Mouse (Mus musculus): ENCODE measurements around the gene Olfr266. TPM values are rescaled to one million over a fixed set of nuclear protein-coding genes. Genes with fewer than 3 reads are reported as not detected.

Olfr266 gene
- polyA plus RNA-seq, 1 experiment = not detected

GRCm38 (mm10) chr3:106789930-106790329, 36.2 kb downstream of the Olfr266 start, which contains the start of gene Cd53:
TSS of gene Cd53 (minus strand) at chr3:106790149.
- DNase-seq (ENCODE audit: low read depth in 1 of 2, low spot score in 2 of 2) = peak; percentile 58 to 79
- 9% methylated on average over 2 of the region's 2 CpGs for WGBS
- peak within 1 kb of the TSS; percentile 61 for H3K4me3 ChIP-seq (ENCODE audit: extremely low read depth, insufficient read depth, insufficient read length)

DNA sequence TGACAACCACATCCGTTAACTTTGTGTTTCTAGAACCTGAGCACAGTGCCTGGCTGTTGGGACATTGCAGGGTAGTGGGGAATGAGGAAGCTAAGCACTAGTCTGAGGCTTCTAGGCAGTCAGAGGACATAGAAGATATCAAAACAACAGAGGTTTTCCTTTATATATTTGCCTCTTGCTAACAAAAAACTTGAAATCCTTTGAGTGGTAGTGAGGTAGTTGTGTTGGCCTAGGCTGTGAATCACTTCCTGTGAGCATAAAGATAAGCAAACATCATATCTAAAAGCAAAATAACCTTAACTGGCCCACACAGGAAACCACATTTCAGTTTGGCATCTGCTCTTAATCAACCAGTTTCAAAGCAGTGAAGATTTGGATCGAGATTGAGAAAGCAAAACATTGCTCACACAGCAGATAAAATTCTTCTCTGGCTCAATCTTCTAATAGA, 37.6 kb downstream of the Olfr266 start:
- WGBS = 6% methylated on average over 2 of the region's 2 CpGs
- Histone ChIP-seq H3K36me3 (ENCODE audit: control insufficient read depth, insufficient read depth, low read length) (no peaks in the 10 kb centered on the region), H3K4me3 (ENCODE audit: extremely low read depth, insufficient read depth, insufficient read length) (peak overlapping the region; percentile 61), H3K4me1 (ENCODE audit: control insufficient read depth, insufficient read depth, insufficient read length) (peaks cover 3% of the 10 kb centered on the region), H3K27me3 (ENCODE audit: control insufficient read depth, insufficient read depth, low read length) (no peaks in the 10 kb centered on the region), H3K27ac (ENCODE audit: insufficient read depth, low read length) (peak overlapping the region; percentile 97)
- TF ChIP-seq CTCF (IDR thresholded peaks at IDR 0.05; ENCODE audit: extremely low read depth, insufficient read depth, insufficient read length, insufficient replicate concordance) (no peak), POLR2A (IDR thresholded peaks at IDR 0.05; ENCODE audit: low read depth, low read length) (no peak)
- peak; percentile 25 to 58 for DNase-seq (ENCODE audit: low read depth in 1 of 2, low spot score in 2 of 2)

More at GRCm38 (mm10) chr3:106789930-106790329, 36.2 kb downstream of the Olfr266 start, which contains the start of gene Cd53:
- Histone ChIP-seq H3K36me3 (ENCODE audit: control insufficient read depth, insufficient read depth, low read length) (no peaks in the 10 kb centered on the region), H3K27me3 (ENCODE audit: control insufficient read depth, insufficient read depth, low read length) (no peaks in the 10 kb centered on the region), H3K27ac (ENCODE audit: insufficient read depth, low read length) (peak within 1 kb of the TSS; percentile 97), H3K4me1 (ENCODE audit: control insufficient read depth, insufficient read depth, insufficient read length) (peaks cover 3% of the 10 kb centered on the region; the same call in 1 of the 2 replicates)
- TF ChIP-seq POLR2A (IDR thresholded peaks at IDR 0.05; ENCODE audit: low read depth, low read length) = peak; percentile 67
- TF ChIP-seq CTCF (IDR thresholded peaks at IDR 0.05; ENCODE audit: extremely low read depth, insufficient read depth, insufficient read length, insufficient replicate concordance) = no peak

- H3K27ac ChIP-seq (ENCODE audit: insufficient read depth, low read length) = peak overlapping the region; percentile 97
- no peaks in the 10 kb centered on the region for H3K36me3 ChIP-seq (ENCODE audit: control insufficient read depth, insufficient read depth, low read length)
- H3K27me3 ChIP-seq (ENCODE audit: control insufficient read depth, insufficient read depth, low read length) = no peaks in the 10 kb centered on the region
- H3K4me1 ChIP-seq (ENCODE audit: control insufficient read depth, insufficient read depth, insufficient read length) = no peaks in the 10 kb centered on the region; the same call in none of the 2 replicates
- TF ChIP-seq POLR2A (IDR thresholded peaks at IDR 0.05; ENCODE audit: low read depth, low read length) (no peak), CTCF (IDR thresholded peaks at IDR 0.05; ENCODE audit: extremely low read depth, insufficient read depth, insufficient read length, insufficient replicate concordance) (no peak)
- H3K4me3 ChIP-seq (ENCODE audit: extremely low read depth, insufficient read depth, insufficient read length) = peak overlapping the region; percentile 61
- peak in 1 of 2 experiments; percentile 59 for DNase-seq (ENCODE audit: low read depth in 1 of 2, low spot score in 2 of 2)
These were observed 38.1 kb downstream of the Olfr266 start for GRCm38 (mm10) chr3:106787972-106788371.

GRCm38 (mm10) chr3:106785130-106785529, 41.0 kb downstream of the Olfr266 start:
- peak overlapping the region; percentile 67; the same call in 1 of the 2 replicates for H3K27ac ChIP-seq (ENCODE audit: insufficient read depth, low read length)

DNA sequence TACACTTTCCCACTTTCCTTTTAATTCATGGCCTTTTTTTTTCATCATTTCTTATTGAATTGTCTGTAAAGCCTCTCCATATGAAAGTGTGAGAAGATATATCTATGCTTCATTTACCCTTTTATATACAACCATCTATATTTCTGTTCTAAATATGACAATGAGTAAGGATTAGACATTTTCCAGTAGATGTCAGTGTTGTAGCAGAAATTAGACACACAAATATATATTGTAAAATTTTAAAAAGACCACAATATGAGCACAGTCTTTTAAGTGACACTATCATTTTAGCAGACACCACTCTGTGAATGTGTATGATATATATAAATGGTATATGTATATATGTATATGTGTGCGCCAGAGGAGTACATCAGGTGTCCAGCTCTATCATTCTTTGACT, 54.3 kb downstream of the Olfr266 start:
- Histone ChIP-seq H3K4me3 (ENCODE audit: extremely low read depth, insufficient read depth, insufficient read length) (no peak overlapping the region), H3K36me3 (ENCODE audit: control insufficient read depth, insufficient read depth, low read length) (peaks cover 9% of the 10 kb centered on the region), H3K27me3 (ENCODE audit: control insufficient read depth, insufficient read depth, low read length) (no peaks in the 10 kb centered on the region), H3K4me1 (ENCODE audit: control insufficient read depth, insufficient read depth, insufficient read length) (peaks cover 9% of the 10 kb centered on the region), H3K27ac (ENCODE audit: insufficient read depth, low read length) (no peak overlapping the region)
- TF ChIP-seq POLR2A (IDR thresholded peaks at IDR 0.05; ENCODE audit: low read depth, low read length) (no peak), CTCF (IDR thresholded peaks at IDR 0.05; ENCODE audit: extremely low read depth, insufficient read depth, insufficient read length, insufficient replicate concordance) (no peak)
- no peak for DNase-seq (ENCODE audit: low read depth in 1 of 2, low spot score in 2 of 2)
- 88% methylated on average over 1 of the region's 1 CpGs for WGBS

More at GRCm38 (mm10) chr3:106785130-106785529, 41.0 kb downstream of the Olfr266 start:
- DNase-seq (ENCODE audit: low read depth in 1 of 2, low spot score in 2 of 2) = peak; percentile 26 to 57
- no peaks in the 10 kb centered on the region for H3K36me3 ChIP-seq (ENCODE audit: control insufficient read depth, insufficient read depth, low read length)
- WGBS = 25% methylated on average over 3 of the region's 3 CpGs
- H3K4me1 ChIP-seq (ENCODE audit: control insufficient read depth, insufficient read depth, insufficient read length) = no peaks in the 10 kb centered on the region; the same call in none of the 2 replicates
- H3K4me3 ChIP-seq (ENCODE audit: extremely low read depth, insufficient read depth, insufficient read length) = peak overlapping the region; percentile 14; the same call in 1 of the 2 replicates
- TF ChIP-seq CTCF (IDR thresholded peaks at IDR 0.05; ENCODE audit: extremely low read depth, insufficient read depth, insufficient read length, insufficient replicate concordance) (no peak), POLR2A (IDR thresholded peaks at IDR 0.05; ENCODE audit: low read depth, low read length) (no peak)
- H3K27me3 ChIP-seq (ENCODE audit: control insufficient read depth, insufficient read depth, low read length) = no peaks in the 10 kb centered on the region

Other genes starting within 250 kb of the Olfr266 start
- gene Lrif1, start 141.3 kb downstream of the Olfr266 start, polyA plus RNA-seq (2012; rRNA removed) = 2.0 and 2.4 TPM in 2 replicates
- gene Cd53, start 36.1 kb downstream of the Olfr266 start, polyA plus RNA-seq (2012; rRNA removed) = 73.4 and 77.1 TPM in 2 replicates
- 21.0 and 32.2 TPM in 2 replicates for gene Kcna3, start 209.9 kb upstream of the Olfr266 start, polyA plus RNA-seq (2012; rRNA removed)

Data from spleen, adult 2 months (tissue).